Mouse (Mus musculus) c-Kit-positive CD71-positive TER-119-positive erythroid progenitor cells, embryonic 14.5 days (primary cell): ENCODE results near the gene 4921517D22Rik.
A peak's percentile ranks its signal among the peaks of the same experiment; 100 is the strongest.
"Not testable (repeated sequence)": the region's sequence is repeated elsewhere in the genome, so short reads cannot be mapped to it uniquely, and the experiment has no call there.

Experiments used
- DNase-seq: peaks from one replicate; pipeline ENCODE4 v3.0.0-alpha.2; 2013; ENCODE audit warnings: low spot score

4921517D22Rik gene

DNA sequence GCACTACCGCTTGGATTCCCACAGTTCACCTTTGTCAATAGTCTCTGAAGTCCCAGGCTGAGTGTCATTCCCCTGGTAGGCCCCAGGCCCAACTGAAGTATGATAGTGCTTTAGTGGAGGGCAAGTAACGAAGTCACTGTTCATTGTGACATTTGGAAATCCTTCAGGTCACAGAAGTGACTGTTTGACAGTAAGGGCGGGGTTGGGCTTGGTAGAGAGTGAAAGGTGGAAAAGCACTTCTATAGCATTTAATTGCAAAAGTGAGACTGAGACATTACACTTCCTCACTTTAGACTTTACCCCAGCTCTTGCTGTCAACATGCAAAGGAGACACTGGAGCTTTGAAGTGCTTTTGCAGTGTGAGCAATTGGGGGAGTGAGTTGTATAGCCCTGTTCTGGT, at the start of gene 4921517D22Rik:
Gene 4921517D22Rik, minus strand, starts transcription at position 101 of the 400 bp plus-strand sequence.
- no peak for DNase-seq

- DNase-seq, result no peak
Measured at GRCm38 (mm10) chr13:59741697-59742096, 47.8 kb upstream of the 4921517D22Rik start.

- no peak for DNase-seq
Measured at GRCm38 (mm10) chr13:59741096-59741495, 47.2 kb upstream of the 4921517D22Rik start.

DNA sequence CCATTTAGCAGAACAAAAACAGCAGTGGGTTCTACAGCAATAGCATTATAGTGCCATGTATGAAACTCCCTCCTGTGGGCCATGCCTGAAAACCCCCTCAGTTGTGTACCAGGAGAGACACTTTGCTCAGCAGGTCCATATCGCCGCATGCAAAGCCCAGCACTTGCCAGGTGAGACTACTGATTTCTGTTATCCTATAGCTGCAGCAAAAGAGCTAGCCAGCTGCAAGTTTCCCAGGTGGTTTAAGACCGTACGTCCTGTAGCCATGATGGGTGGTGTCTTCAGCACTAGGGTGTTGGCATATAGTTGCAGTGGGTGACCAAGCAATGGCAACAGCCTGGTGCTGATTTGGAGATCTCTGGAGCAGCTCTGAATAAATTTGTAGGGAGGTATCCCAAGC, 45.5 kb upstream of the 4921517D22Rik start:
- peak; percentile 80 for DNase-seq

DNA sequence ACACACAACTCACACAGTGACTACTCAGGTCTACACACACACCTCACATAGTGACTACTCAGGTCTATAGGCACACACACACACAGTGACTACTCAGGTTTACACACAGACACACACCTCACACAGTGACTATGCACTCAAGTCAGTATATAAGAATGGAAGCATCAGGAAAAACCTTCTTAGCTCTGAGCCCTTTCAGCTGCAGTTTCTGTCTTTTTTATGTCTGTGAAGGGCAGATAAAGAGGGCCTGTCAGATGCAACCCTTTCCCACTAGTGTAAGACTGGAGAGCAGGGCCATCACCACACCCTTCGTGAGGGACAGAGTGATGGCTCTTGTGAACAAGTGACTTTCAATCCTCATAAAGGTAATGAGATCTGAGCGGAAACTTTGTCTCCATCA, 44.5 kb upstream of the 4921517D22Rik start:
- DNase-seq, result peak; percentile 81

GRCm38 (mm10) chr13:59735190-59735589, 41.3 kb upstream of the 4921517D22Rik start:
- peak; percentile 50 for DNase-seq

- DNase-seq, result peak; percentile 53
Measured at GRCm38 (mm10) chr13:59734347-59734746, 40.4 kb upstream of the 4921517D22Rik start.

- no peak for DNase-seq
Measured at GRCm38 (mm10) chr13:59733936-59734335, 40.0 kb upstream of the 4921517D22Rik start.

DNA sequence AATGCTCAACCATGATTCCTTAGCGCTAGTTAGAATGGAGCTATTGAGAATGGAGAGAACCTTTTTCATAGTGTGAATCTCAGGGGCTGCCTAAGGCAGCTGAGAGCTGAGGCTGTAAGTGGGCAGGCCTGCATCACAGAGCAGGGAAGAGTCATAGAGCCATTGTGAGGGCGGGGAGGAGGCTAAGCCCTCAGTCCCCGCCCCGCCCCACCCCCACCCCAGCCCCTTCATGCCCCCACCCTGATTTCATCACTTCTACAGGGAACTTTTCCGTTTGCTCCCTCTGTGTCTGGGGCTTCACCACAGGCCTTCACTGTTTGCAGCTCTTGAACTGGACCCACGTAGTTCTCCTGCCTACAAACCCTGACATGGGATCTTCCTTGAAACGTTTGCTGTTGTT, 37.7 kb upstream of the 4921517D22Rik start, which contains the start of gene Spata31d1d:
Gene Spata31d1d, minus strand, starts transcription at position 101 of the 400 bp plus-strand sequence.
- DNase-seq, result no peak

DNA sequence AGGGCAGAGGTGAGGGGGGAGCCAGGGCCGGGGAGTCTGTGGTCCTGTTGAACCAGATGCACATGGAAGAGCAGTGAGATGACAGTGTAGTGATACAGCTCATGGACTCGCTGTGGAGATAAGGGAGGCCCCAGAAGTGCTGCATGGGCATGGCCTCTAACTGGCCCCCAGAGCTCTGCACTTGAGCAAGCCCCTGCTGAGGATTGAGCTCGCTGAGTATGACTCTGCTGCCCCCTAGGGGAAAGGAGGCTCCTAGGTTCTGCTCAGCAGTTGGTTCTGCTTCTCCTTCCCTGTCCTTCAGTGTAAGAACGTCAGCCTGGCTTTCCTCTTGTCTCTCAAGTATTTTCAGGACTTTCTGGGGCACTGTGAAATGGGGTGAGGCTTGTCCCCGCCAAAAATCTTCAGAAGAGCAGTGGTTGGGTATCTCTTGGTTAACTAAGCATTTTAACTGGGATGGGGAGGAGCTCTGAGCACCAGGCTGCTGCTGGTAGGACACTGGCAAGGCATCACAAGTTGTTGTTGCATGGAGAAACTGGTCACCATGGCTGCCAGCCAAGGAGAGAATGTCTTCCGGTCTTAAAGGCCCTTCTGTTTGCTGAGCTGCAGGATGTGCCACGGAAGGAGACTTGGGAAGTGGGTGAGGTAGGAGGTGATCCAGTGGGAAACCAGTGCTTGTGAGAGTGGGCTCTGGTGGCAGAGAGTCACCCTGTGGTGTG, 34.6 kb upstream of the 4921517D22Rik start:
- DNase-seq, result peak; percentile 83

DNA sequence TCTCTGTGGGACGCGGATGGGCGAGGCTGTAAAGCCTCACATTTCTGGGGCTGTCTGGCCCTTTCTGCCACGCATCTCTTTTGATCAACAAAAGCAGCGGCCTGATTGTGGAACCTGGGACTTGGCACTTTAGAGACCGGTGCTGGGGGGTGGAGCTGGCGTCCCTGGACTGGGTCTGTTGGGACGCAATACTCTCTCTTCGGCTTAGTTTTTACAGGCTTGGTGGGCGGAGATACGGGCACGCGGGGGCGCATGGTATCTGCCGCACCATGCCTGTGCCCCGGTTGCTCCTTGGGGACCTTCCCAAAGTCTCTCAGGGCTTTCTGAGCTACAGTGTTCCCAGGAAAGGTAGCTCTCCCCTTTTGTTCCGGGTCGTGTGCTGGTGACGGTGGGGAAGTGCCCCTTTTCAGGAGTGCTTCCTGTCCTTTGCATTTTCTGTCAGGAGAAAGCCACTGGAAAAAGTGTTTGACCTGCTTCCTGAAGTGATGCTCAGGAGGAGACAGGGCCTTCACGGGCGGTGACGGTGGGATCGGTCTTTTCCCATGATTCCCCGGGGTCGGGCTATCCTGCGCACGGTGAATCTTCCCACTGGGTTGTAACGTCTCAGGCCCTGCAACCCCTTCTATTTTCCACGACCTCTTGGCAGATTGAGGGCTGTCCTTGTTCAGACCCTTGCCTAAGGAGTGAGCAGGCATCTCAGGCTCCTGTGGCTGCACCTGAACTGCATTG, 32.4 kb upstream of the 4921517D22Rik start:
- DNase-seq, result no peak

- DNase-seq, result not testable (repeated sequence)
Measured at GRCm38 (mm10) chr13:59722089-59722488, 28.2 kb upstream of the 4921517D22Rik start.

DNA sequence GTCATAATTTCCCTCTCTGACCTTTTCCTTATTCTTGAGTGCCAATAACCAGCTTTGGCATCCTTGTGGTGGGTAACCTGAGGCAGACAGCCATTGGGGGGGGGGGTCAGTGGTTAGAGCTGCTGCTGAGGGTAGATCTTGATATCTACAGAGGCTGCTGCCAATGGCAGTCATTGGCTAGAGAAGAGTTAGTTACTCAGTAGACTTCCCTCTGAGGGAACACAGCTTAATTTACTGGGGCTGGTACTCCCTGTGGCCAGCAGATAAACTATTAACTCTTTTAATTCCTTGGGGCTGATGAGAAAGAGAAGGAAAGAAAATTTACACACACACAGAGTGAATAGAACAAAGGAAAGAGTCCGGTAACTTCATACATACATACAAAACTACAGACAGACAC, 25.6 kb upstream of the 4921517D22Rik start:
- no peak for DNase-seq

- DNase-seq, result not testable (repeated sequence)
Measured at GRCm38 (mm10) chr13:59718857-59719440, 25.0 kb upstream of the 4921517D22Rik start.

DNA sequence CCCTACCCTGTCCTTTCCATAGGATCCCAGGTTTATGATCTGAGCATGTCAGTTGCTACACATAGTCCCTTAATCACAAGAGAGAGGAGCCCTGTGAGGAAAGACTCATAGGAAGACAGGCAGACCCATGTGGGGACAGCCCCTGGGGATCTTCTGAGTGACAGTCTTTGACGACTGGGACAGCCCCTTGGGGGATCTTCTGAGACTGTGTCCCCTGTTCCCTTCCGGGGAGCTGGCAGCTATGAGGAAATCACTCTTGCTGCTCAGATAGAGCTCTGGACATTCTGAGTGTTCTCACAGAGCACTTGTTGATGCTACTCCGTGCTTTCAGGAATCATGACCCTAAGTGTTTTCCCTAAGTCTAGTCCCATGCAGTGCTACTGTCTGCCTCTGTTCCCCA, 19.8 kb upstream of the 4921517D22Rik start:
- DNase-seq, result no peak

DNA sequence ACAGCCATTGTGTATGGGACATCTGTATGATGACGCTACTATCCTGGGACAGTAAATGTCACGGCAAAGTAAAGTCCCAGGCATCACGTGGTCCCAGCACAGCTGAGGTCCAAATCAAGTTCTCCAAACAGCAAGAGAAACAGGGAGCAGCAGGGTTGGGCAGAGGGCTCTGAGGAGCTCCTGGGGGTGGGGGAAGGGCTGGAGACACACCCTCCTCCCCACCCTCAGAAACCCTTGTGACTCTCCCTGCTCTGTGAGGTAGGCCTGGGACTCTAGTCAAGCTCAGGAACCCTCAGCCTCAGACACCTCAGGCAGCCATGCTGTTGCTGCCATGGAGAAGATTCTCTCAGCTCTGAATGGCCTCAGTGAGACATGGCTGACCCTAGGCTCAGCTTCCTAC, 18.1 kb upstream of the 4921517D22Rik start, which contains the start of gene Spata31d1b:
Gene Spata31d1b, plus strand, starts transcription at position 301 of the 400 bp plus-strand sequence.
- DNase-seq, result not testable (repeated sequence)

DNA sequence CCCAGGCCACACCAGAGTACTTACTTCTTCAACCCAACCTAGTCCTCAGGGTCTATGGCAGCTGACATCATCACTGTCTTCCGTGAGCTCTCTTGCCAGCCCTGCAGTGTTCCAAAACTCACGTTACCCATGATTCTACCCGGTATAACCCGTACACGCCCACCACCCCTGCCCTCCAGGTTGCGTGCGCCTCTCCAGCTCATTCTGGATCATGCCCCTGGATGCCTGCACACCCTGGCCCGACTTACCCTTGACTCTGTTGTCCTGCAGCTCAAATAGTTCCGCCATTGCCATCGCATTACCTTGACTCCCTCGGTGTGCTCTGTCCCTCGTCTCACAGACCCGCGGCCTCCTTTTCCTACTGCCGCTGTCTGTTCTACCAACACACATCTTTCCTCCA, 16.3 kb upstream of the 4921517D22Rik start, which contains the start of gene Spata31d1a:
Gene Spata31d1a, minus strand, starts transcription at position 101 of the 400 bp plus-strand sequence.
- DNase-seq, result no peak

GRCm38 (mm10) chr13:59704562-59704961, 10.7 kb upstream of the 4921517D22Rik start:
- no peak for DNase-seq

GRCm38 (mm10) chr13:59703514-59703913, 9.6 kb upstream of the 4921517D22Rik start:
- DNase-seq, result no peak

GRCm38 (mm10) chr13:59700137-59700536, 6.2 kb upstream of the 4921517D22Rik start:
- DNase-seq, result not testable (repeated sequence)

- no peak for DNase-seq
Measured at GRCm38 (mm10) chr13:59699131-59699530, 5.2 kb upstream of the 4921517D22Rik start.

DNA sequence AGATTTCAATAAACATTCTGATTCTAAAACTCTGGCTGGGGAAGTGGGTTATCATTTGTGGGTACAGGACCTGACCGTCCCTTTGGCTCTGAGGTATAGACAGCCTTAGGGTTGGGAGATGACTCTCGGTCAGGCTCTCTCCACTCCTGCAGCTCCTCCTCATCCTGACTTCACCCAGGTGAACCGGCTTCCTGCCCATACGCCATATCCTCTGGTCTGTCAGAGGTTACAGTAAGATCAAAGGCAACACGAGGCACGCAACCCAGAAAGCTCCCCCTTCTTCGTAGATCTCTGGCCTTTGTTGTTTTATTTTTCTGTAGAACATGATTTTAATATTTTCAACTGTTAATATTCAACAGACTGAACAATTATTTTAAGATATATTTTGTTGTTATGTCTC, 1.9 kb upstream of the 4921517D22Rik start:
- no peak for DNase-seq

GRCm38 (mm10) chr13:59691478-59691877, 2.4 kb downstream of the 4921517D22Rik start:
- DNase-seq, result no peak
